Mouse (Mus musculus) neutrophil, adult 5-6 weeks (primary cell): Measurements from ENCODE around the gene Hist2h3c1. TPM values are rescaled to one million over a fixed set of nuclear protein-coding genes. Genes with fewer than 3 reads are reported as not detected.

ENCODE experiments used
- ATAC-seq: fragments of 151-379, 151-347 bp; 2 replicates; pipeline ENCODE4 v1.8.0; 2017; ENCODE audit warnings: mild to moderate bottlenecking, moderate TSS enrichment; ENCODE audit not compliant: insufficient number of reproducible peaks, poor library complexity, low FRiP score, severe bottlenecking; ENCODE audit errors: extremely low read depth
- total RNA-seq: library from RNA; stranded (forward); fragments of 200-1000 nt; gene quantifications from 2 replicates; pipeline ENCODE4 v1.2.3, GENCODE M21; 2017

Hist2h3c1 gene
- total RNA-seq, 1 experiment from 2014 or later: not detected

DNA sequence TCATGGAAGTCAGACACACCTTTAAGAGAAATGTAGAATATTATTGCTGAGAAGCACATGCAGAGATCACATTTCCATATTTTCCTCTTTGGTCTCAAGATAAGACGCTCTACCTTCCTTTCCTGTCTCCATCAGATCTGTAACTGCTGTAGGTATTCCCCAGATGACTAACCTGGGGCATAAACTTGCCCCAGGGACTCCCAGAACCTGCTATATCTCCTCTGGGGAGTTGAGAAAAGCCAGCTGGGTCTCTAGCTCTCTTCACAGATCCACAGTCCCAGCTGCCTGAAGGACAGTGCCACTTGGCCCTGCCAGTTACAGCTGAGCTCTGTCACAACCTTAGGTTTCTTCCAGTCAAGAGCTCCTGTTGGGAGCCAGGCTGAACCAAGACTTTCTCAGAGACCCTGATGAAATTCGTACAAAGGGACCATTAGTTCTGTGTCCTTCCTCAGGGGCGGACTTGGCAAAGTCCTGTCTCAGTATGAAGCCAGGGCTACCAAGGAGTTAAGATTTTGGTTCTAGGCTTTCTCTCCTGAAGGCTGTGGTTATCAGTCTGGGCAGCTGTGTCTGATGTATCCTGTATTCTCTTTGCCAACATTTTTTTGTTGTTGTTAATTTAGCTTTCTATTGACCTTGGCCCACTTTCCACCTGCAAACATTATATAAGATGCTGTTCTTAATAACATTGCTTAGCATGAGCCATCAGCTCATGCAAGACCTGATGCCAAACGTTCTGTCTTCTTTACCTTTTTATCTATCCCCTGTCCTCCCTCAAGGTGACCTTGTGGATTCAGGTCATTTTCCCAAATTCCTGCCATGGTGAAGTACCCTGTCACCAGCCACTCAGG, 15.4 kb upstream of the Hist2h3c1 start:
- ATAC-seq: no peak

DNA sequence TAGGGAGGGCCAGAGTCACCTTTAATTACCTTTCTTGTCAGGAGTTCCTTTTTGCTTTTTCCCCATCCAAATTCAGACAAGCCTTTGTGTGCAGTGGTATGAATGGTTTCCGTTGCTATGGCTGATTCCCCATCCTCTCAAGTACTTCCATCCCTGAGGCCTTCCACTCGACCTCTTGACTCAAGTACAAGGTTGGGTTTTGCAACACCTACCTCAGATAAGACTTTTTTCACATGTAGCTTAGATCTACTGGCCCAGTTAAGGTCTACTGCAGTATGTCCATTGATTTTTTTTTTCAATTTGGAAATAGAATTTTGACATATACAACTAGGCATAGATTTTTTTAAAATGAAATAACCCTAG, 14.7 kb upstream of the Hist2h3c1 start:
- no peak for ATAC-seq

DNA sequence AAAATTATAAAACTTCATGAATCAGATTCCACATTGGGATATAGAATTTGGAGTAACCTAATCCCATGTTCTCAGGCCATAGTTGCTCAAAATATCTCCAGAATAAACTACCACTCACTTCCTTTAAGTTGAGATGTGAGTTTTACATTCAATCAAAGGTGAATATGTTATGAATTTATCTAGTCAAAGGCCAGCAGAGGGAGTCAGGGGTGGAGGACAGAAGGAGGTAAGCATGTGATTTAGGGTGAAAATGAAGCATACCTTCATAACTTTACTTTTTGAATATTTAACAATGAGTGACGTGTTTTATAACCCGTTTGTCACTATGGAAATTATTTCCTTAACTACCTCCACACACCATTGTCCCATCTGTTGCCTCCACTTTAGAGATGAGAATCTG, 11.6 kb upstream of the Hist2h3c1 start:
- no peak for ATAC-seq

DNA sequence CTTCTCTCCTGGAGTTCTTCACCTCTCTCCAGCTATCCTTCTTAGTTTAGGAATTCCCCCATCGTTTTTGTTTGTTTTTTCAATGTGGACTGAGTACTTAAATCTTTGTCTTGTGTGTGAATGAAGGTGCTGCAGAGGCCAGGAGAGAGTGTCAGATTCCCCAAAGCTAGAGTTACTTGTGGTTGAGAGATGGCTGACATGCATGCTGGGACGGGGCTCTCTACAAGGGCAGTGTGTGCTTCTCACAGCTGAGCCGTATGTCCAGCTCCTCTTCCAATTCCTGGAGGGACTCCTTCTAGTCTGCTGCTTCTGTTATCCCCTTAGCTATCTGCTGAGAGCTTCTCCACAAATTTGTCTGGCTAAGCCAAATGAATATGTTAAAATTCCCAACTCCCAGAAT, 10.6 kb upstream of the Hist2h3c1 start:
- ATAC-seq: no peak

DNA sequence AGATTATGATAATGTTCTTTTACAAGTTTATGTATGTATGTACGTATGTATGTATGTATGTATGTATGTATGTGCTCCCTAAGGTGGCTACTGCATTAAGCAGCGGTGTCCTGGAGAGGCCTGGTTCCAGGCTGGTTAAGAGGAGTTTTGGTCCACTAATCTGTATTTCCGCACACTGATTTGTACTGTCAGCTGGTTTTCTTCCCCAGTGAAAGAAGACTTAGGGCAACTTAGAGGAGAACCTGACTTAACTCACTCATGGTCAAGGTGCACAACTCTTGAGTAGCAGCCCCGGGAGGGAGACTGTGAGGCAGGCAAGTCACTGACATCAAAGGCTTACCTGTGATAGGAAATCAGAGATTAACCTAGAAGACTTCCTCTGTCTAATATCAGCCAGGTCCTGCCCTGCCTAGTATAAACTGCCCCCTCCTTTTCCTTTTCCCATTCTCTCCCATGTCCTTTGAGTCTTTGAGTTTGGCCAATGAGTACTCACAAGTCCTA, 9.6 kb upstream of the Hist2h3c1 start:
- ATAC-seq: no peak

DNA sequence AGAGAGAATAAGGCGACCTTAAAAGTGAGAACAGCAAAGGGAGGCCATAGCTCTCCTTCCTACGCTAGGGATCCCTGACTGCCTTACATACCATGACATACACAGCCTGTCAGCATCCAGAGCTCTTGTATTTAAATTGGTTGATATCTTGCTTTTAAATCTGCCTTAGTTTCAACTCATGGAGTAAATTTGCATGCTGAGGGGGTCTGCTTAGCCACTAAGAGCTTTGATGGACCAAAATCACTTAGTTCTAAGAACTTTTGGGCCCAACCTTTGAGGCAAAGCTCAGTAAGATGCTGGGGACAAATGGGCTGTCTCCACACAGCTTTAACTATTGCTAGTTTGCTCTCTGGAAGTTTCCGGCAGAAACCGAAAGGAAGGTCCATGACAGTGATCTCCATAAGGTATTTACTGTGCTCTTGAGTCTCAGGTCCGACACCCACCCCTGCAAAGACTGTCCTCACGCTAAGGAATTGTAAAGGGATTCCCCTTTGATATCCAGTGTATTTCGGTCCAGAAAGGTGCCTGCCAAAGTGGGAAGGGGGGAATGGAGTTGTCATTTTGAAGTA, 9.1 kb upstream of the Hist2h3c1 start:
- ATAC-seq: no peak

DNA sequence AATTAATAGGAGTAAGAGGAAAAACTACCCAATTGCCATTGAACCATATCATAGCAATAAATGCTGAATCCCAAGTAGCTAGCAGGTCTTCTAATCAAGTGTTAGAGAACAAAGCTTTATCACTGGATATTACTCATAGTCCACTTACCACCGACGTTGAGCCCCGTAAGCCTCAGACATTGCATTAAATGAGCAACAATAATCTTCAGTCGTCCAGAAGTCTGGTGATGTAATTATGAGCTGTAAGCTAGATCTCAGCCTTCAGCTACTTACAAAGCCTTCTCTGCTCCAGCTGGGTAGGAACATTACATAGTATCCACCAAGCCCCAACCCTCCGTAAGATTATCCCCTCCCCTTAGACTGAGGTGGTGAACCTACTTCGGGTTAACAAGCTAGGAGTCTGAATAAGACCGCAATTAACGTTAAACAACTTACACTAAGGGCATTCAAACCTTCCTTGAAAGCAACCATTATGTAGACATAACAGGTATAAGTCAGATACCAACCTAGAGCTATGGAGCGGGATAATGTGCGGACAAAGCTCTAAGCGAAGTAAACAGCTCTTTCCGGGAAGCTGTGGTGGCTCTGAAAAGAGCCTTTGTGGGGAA, 8.5 kb upstream of the Hist2h3c1 start:
- ATAC-seq: no peak

DNA sequence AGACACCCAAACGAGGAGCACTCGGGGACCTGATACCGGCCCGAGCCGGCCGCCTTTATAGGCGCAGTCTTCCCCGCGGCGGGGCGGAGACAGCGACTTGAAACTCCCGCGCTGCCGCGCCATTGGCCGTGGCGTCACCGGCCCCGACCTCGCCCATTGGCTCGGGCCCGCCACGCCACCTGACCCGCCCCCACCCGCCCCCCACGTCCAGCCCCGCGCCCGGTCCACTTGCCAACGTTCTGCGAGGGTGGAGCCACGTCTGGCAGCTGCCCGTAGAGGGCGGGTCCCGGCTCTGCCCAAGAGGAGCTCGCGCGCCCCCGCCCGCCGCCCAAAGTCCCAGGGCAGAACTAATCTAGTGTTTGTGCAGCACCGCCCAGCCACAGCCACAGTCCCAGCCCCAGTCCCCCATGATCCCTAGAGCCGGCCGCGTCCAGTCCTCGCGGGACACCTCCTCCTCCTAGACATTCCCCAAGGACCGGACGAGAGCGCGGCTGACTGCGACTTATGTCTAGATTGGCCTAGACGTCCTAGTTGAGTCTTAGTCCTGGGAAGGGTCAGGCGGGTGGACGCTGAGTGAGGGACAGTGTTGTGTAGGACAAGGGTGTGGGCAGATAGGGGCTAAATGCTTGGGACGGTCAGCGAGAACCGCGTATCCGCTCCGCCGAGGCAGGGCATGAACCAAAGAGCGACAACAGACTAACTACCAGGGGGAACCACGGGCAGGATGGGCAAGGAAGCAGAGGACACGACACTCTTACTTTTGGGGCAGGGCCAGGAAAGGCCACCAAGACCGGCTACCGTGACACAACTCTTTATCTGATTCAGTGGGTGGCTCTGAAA, 7.3 kb upstream of the Hist2h3c1 start, which contains the start of gene Hist2h3c2:
Gene Hist2h3c2, minus strand, starts transcription at position 174 of the 840 bp plus-strand sequence.
- peak; percentile 80 for ATAC-seq

DNA sequence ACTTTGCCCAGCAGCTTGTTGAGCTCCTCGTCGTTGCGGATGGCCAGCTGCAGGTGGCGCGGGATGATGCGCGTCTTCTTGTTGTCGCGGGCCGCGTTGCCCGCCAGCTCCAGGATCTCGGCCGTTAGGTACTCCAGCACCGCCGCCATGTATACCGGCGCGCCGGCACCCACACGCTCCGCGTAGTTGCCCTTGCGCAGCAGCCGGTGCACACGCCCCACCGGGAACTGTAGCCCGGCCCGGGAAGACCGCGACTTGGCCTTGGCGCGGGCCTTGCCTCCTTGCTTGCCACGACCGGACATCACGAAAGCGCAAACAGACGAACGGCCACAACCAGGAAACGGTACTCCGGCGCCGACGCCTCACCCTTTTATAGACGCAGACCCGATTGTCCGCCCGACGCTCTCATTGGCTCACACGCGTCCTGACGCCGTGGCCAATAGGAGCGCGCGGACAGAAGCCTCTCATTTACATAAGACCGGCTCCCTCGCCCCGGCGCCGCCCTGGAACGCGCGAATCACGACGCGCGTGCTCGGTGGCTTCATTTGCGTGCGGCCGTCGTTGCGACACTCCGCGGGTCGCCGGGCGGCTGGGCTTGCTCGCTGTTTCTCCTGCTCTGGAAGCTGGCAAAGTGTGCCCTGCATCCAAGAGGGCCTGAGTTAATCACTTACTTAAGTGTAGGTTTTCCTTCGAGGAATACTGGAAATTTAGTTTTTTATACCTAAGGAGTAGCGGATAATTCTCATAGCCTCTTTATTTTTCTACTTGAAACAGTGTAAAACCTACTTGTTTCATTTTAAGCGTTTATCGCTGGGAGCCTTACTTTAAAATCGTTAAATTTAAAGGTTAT, 6.3 kb upstream of the Hist2h3c1 start, which contains the start of gene Hist2h2aa2:
Gene Hist2h2aa2, minus strand, starts transcription at position 328 of the 850 bp plus-strand sequence.
- ATAC-seq: peak; percentile 77

DNA sequence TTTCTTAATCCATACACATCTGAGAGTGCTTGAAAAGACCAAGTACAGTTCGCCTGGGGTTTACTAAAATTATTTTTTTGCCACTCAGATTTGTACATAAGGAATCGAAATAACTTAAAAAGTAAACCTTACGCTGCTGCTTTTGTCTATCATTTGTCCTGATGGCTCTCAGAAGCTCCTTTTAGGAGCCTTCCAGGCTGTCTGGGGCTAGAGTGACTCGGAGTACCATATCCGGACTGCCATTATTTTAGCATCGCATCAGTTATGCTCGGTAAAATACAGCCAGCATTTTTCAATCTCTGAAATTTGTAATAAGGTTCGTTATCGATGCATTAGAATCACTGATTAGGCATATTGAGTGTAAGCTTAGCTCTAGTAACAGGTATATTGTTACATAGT, 5.7 kb upstream of the Hist2h3c1 start:
- no peak for ATAC-seq

DNA sequence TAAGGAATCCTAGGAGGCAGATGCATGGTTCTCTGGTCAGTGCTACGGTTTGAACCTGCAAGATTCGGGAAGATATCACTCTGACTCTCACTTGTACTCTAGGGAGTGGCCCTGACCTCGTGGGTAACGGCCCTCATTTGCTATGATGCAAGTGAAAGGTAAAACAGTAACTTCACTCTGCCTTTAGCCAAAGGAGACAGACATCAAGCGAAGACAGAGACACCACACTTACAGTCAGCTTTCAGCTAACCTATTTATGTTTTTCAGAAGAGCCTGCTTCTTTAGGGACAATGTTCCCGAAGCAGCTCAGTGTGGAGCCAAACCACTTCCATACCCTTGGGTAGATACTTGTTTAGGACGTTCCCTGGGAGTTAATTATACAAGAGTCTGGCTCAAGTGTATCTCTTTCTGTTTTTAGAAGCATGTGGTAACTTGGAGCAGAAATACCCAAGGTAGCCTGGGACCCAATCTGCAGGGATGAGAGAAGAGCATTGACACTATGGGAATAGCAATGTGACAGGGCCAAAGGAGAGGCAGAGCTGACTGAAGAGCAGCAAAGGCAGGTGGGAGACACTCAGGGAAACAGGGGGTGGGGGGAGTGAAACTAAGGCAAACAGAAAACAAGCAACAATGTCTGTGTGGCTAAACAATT, 2.4 kb upstream of the Hist2h3c1 start:
- ATAC-seq: no peak

DNA sequence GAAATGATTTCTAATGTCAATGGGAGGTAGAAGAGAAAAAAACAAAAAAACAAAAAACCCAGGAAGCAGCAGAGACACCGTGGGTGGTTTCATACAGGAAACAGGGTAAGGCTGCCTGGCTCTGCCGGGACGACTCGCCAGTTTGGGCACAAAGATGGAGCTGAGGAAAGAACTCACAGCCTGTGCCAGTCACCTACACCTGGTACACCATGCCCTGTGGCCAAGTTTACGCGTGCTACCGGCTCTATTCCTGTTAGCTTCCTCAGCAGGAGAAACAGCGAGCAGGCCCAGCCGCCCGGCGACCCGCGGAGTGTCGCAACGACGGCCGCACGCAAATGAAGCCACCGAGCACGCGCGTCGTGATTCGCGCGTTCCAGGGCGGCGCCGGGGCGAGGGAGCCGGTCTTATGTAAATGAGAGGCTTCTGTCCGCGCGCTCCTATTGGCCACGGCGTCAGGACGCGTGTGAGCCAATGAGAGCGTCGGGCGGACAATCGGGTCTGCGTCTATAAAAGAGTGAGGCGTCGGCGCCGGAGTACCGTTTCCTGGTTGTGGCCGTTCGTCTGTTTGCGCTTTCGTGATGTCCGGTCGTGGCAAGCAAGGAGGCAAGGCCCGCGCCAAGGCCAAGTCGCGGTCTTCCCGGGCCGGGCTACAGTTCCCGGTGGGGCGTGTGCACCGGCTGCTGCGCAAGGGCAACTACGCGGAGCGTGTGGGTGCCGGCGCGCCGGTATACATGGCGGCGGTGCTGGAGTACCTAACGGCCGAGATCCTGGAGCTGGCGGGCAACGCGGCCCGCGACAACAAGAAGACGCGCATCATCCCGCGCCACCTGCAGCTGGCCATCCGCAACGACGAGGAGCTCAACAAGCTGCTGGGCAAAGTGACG, 1.2 kb upstream of the Hist2h3c1 start, which contains the start of gene Hist2h2aa1:
Gene Hist2h2aa1, plus strand, starts transcription at position 495 of the 884 bp plus-strand sequence.
- peak; percentile 79 for ATAC-seq

DNA sequence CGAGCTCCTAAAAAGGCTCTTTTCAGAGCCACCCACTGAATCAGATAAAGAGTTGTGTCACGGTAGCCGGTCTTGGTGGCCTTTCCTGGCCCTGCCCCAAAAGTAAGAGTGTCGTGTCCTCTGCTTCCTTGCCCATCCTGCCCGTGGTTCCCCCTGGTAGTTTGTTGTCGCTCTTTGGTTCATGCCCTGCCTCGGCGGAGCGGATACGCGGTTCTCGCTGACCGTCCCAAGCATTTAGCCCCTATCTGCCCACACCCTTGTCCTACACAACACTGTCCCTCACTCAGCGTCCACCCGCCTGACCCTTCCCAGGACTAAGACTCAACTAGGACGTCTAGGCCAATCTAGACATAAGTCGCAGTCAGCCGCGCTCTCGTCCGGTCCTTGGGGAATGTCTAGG, 467 bp upstream of the Hist2h3c1 start:
- 0 out of 2 replicates have a peak, but pooled peaks have one; percentile 2 for ATAC-seq

DNA sequence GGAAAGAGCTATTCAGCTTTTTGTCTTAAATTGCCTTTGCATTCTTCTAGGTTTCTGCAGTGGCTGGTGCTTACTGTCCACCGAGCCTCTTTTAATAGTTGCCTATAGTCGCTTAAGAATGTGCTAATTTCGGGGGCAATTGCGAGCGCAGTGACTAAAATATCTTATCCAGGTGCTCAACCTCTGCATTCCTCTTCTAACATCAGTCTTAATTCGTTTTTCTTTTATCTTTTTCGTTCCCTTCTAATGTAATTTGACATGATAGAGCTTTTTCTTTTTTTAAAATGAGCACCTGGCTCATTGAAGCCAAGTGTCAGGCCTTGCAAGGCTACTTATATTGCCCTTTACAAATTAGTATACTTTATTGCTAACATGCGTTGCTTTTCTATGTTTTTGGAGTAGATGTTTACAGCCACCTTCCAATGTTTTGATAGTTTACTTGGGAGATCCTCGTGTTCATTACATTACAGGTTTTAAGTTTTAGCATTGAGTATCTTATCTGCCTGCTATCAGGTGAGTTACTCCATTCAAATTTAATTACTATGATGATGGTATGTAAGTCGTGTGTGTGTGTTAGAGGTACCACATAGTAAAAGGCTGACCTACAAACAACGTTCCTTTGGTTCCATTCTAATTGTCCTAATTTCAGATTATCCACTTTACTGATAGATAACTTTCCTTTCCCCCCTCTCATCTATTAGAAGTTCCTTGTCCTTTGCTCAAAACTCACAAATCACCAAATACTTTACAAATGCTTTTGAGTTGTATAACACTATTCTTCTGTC, 1.1 kb downstream of the Hist2h3c1 start:
- ATAC-seq: no peak

DNA sequence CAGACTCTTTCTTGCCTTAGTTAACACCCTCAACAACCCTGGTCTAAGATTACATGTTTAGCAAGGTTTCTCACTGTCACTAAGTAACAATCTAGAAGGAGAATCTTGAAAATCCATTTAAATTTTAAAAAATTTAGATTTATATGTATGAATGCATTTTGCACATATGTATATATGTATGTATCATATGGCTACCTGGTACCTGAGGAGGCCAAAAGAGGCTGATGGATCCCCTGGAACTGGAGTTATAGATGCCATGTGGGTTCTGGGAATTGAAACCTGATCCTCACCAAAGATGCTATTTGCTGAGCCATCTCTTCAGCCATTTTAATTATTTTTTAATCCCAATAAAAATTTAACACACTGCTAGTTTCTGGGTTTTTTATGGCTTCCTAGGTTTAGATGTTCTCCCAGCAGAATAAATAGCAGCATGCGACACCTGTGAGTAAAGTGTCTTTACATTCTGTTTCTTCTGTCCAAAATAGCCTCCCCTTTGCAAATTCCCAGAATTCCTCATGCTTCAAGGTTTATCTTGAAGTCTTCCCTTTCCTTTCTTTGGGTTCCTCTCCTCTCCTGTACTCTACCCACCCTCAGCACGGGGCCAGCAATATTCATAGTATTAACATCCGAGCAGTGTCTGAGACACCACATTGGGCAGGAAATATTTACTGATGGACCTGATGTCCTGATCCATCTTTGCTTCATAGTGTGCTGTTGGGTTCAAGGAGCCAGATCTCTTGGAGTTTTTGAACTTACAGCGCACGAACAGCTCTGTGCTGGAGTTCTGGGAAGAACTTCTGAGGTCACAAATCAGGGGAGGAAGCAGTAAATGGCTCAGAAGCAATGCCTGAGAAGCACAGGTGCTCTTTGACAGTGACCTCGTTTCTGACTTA, 1.9 kb downstream of the Hist2h3c1 start:
- no peak for ATAC-seq
